ENCODE assay signal across 13 mouse cellular contexts in genomic region chr14:8335947-8336346, GRCm38 (mm10). TPM values are rescaled to one million over a fixed set of nuclear protein-coding genes. Genes with fewer than 3 reads are reported as not detected.
A peak's percentile ranks its signal among the peaks of the same experiment; 100 is the strongest.
DNase-seq lines count a peak whose midpoint lies in the region; ATAC-seq and TF ChIP-seq lines count a peak whose summit lies in the region.
"Had no signal": no experiment of that assay in that cellular context is flagged by ENCODE, and none has a peak within 500 bp of the region (broad histone marks: within the 10 kb centered on the region; RNA-seq: fewer than 3 reads in every experiment).

No protein-coding gene starts in this region.

- DNase-seq in forebrain, embryonic 10.5 days (ENCODE audit: extremely low spot score, low spot score) = peak; percentile 26
- no peak for DNase-seq in kidney, postnatal 14 days
- peak; percentile 56 for DNase-seq in embryo, embryonic 11.5 days (ENCODE audit: low read depth, low spot score)
- peak; percentile 42 for DNase-seq in limb, embryonic 14.5 days (ENCODE audit: low spot score)
- no peak for DNase-seq in cerebellum, postnatal 14 days
- DNase-seq: cerebellum, postnatal 25 days; thymus, postnatal 14 days had no signal

- no peak overlapping the region for H3K4me2 ChIP-seq in forebrain, embryonic 12.5 days
- H3K4me2 ChIP-seq in kidney, embryonic 16.5 days (replicated peaks; ENCODE audit: low read depth, low read length) = no peak overlapping the region
- H3K4me2 ChIP-seq in limb, embryonic 14.5 days (replicated peaks; ENCODE audit: low read depth, low read length, severe bottlenecking) = no peak overlapping the region
- H3K4me2 ChIP-seq in intestine, postnatal 0 days (replicated peaks; ENCODE audit: low read depth) = no peak overlapping the region
- H3K4me2 ChIP-seq: liver, embryonic 12.5 days had no signal

- peaks cover 16% of the 10 kb centered on the region for H3K4me1 ChIP-seq in forebrain, embryonic 10.5 days
- 0 out of 2 replicates have a peak, but pooled peaks cover 6% of the 10 kb centered on the region for H3K4me1 ChIP-seq in forebrain, embryonic 12.5 days
- H3K4me1 ChIP-seq in kidney, embryonic 16.5 days (ENCODE audit: insufficient read depth, low read length) = peaks cover 35% of the 10 kb centered on the region
- H3K4me1 ChIP-seq in limb, embryonic 14.5 days (ENCODE audit: control insufficient read depth, insufficient read depth, low read length) = 0 out of 2 replicates have a peak, but pooled peaks cover 2% of the 10 kb centered on the region
- no peaks in the 10 kb centered on the region for H3K4me1 ChIP-seq in intestine, postnatal 0 days (replicated peaks; ENCODE audit: control insufficient read depth, insufficient read depth, low read length)
- H3K4me1 ChIP-seq: liver, embryonic 12.5 days had no signal

- no peaks in the 10 kb centered on the region; the same call in none of the 2 replicates for H3K27me3 ChIP-seq in forebrain, embryonic 10.5 days (ENCODE audit: poor library complexity, severe bottlenecking)
- H3K27me3 ChIP-seq in forebrain, embryonic 12.5 days = no peaks in the 10 kb centered on the region
- no peaks in the 10 kb centered on the region for H3K27me3 ChIP-seq in kidney, embryonic 16.5 days (ENCODE audit: insufficient read depth, low read length)
- no peaks in the 10 kb centered on the region for H3K27me3 ChIP-seq in limb, embryonic 14.5 days (ENCODE audit: control insufficient read depth, insufficient read depth, low read length)
- H3K27me3 ChIP-seq in intestine, postnatal 0 days (replicated peaks; ENCODE audit: control insufficient read depth, insufficient read depth, low read length) = no peaks in the 10 kb centered on the region
- H3K27me3 ChIP-seq: liver, embryonic 12.5 days had no signal

- H3K36me3 ChIP-seq in forebrain, embryonic 10.5 days (replicated peaks) = no peaks in the 10 kb centered on the region
- no peaks in the 10 kb centered on the region for H3K36me3 ChIP-seq in forebrain, embryonic 12.5 days (replicated peaks)
- no peaks in the 10 kb centered on the region for H3K36me3 ChIP-seq in kidney, embryonic 16.5 days (ENCODE audit: insufficient read depth, low read length)
- no peaks in the 10 kb centered on the region for H3K36me3 ChIP-seq in limb, embryonic 14.5 days (ENCODE audit: control insufficient read depth, insufficient read depth, low read length)
- H3K36me3 ChIP-seq in intestine, postnatal 0 days (ENCODE audit: control insufficient read depth, insufficient read depth) = no peaks in the 10 kb centered on the region
- H3K36me3 ChIP-seq: liver, embryonic 12.5 days had no signal

- H3K4me3 ChIP-seq in forebrain, embryonic 10.5 days = no peak overlapping the region
- no peak overlapping the region for H3K4me3 ChIP-seq in forebrain, embryonic 12.5 days (replicated peaks)
- H3K4me3 ChIP-seq in kidney, embryonic 16.5 days (ENCODE audit: low read length) = no peak overlapping the region
- H3K4me3 ChIP-seq in limb, embryonic 14.5 days (replicated peaks; ENCODE audit: low read length) = no peak overlapping the region
- H3K4me3 ChIP-seq in intestine, postnatal 0 days (ENCODE audit: low read depth, low read length) = no peak overlapping the region
- H3K4me3 ChIP-seq: layer of hippocampus, adult 2 months; liver, embryonic 12.5 days had no signal

- TF ChIP-seq POLR2A in limb, embryonic 14.5 days (IDR thresholded peaks at IDR 0.05; ENCODE audit: borderline replicate concordance, extremely low read depth, insufficient read depth, insufficient read length) = no peak

- WGBS in forebrain, embryonic 10.5 days = 53% methylated on average over 10 of the region's 10 CpGs
- 74% methylated on average over 10 of the region's 10 CpGs for WGBS in forebrain, embryonic 12.5 days
- 6% methylated on average over 10 of the region's 10 CpGs for WGBS in kidney, embryonic 16.5 days
- 15% methylated on average over 10 of the region's 10 CpGs for WGBS in limb, embryonic 14.5 days
- 59% methylated on average over 10 of the region's 10 CpGs for WGBS in intestine, postnatal 0 days

- H3K9me3 ChIP-seq in forebrain, embryonic 10.5 days = no peaks in the 10 kb centered on the region
- no peaks in the 10 kb centered on the region for H3K9me3 ChIP-seq in forebrain, embryonic 12.5 days
- H3K9me3 ChIP-seq in kidney, embryonic 16.5 days (ENCODE audit: low read length) = no peaks in the 10 kb centered on the region; the same call in 1 of the 2 replicates
- H3K9me3 ChIP-seq in limb, embryonic 14.5 days (ENCODE audit: control insufficient read depth, low read length) = no peaks in the 10 kb centered on the region
- H3K9me3 ChIP-seq in intestine, postnatal 0 days (ENCODE audit: control insufficient read depth) = no peaks in the 10 kb centered on the region
- H3K9me3 ChIP-seq: liver, embryonic 12.5 days had no signal

- peak overlapping the region; percentile 51 for H3K27ac ChIP-seq in forebrain, embryonic 10.5 days
- H3K27ac ChIP-seq in forebrain, embryonic 12.5 days = no peak overlapping the region
- peak overlapping the region; percentile 83 for H3K27ac ChIP-seq in kidney, embryonic 16.5 days (ENCODE audit: low read length)
- 0 out of 2 replicates have a peak overlapping the region, but pooled peaks have one; percentile 19 for H3K27ac ChIP-seq in limb, embryonic 14.5 days (replicated peaks; ENCODE audit: low read depth, low read length)
- no peak overlapping the region for H3K27ac ChIP-seq in intestine, postnatal 0 days (ENCODE audit: low read depth, low read length)
- H3K27ac ChIP-seq: layer of hippocampus, adult 2 months; liver, embryonic 12.5 days had no signal

- no peak for ATAC-seq in forebrain, embryonic 12.5 days (ENCODE audit: low FRiP score)
- ATAC-seq in kidney, embryonic 16.5 days (ENCODE audit: low FRiP score, low TSS enrichment) = peak; percentile 66
- ATAC-seq in limb, embryonic 14.5 days (ENCODE audit: low FRiP score, low read depth) = peak; percentile 79; the same call in 1 of the 2 replicates
- no peak for ATAC-seq in intestine, postnatal 0 days
- ATAC-seq: liver, embryonic 12.5 days had no signal

- no peak for TF ChIP-seq CTCF in intestine, postnatal 0 days (IDR thresholded peaks at IDR 0.05; ENCODE audit: low read depth)

- H3K9ac ChIP-seq in forebrain, embryonic 12.5 days = no peak overlapping the region
- H3K9ac ChIP-seq in kidney, embryonic 16.5 days (replicated peaks; ENCODE audit: low read length) = peak overlapping the region; percentile 40
- no peak overlapping the region for H3K9ac ChIP-seq in limb, embryonic 14.5 days (ENCODE audit: low read depth, low read length, severe bottlenecking)
- H3K9ac ChIP-seq in intestine, postnatal 0 days (ENCODE audit: low read depth, low read length) = no peak overlapping the region
- H3K9ac ChIP-seq: liver, embryonic 12.5 days had no signal

RNA-seq across cellular contexts. Expression of gene Fam107a, which starts 18.1 kb away (rescaled TPM):
- 0.61 and 0.66 TPM in 2 replicates for polyA plus RNA-seq in forebrain, embryonic 10.5 days (2016; fragmentation: Nextera tagmentation; extraction: Ambion mirVana)
- polyA plus RNA-seq in forebrain, embryonic 12.5 days (2016; fragmentation: Nextera tagmentation; extraction: Ambion mirVana) = 0.43 and 0.60 TPM in 2 replicates
- polyA plus RNA-seq in kidney, embryonic 16.5 days (2015; fragmentation: Nextera tagmentation; extraction: Ambion mirVana) = 7.8 TPM in 2 replicates
- 0.78 and 1.0 TPM in 2 replicates for polyA plus RNA-seq in limb, embryonic 14.5 days (2012; rRNA removed)
- 0.11 and 0.19 TPM in 2 replicates for polyA plus RNA-seq in limb, embryonic 14.5 days (2014; fragmentation: Nextera tagmentation; extraction: Ambion mirVana)
- 0.16 TPM in 2 replicates for polyA plus RNA-seq in intestine, postnatal 0 days (2015; fragmentation: Nextera tagmentation; extraction: Ambion mirVana)
- polyA plus RNA-seq: liver, embryonic 12.5 days had no signal

RNA-seq across cellular contexts. Expression of gene Oit1, which starts 42.6 kb away (rescaled TPM):
- polyA plus RNA-seq in forebrain, embryonic 10.5 days (2016; fragmentation: Nextera tagmentation; extraction: Ambion mirVana) = 0.15 TPM in 1 of 2 replicates, not detected in the other
- polyA plus RNA-seq in forebrain, embryonic 12.5 days (2016; fragmentation: Nextera tagmentation; extraction: Ambion mirVana) = not detected in 2 replicates
- polyA plus RNA-seq in kidney, embryonic 16.5 days (2015; fragmentation: Nextera tagmentation; extraction: Ambion mirVana) = 1.8 and 2.0 TPM in 2 replicates
- 0.19 and 0.38 TPM in 2 replicates for polyA plus RNA-seq in limb, embryonic 14.5 days (2012; rRNA removed)
- 0.15 and 0.32 TPM in 2 replicates for polyA plus RNA-seq in limb, embryonic 14.5 days (2014; fragmentation: Nextera tagmentation; extraction: Ambion mirVana)
- 7.3 and 13.3 TPM in 2 replicates for polyA plus RNA-seq in intestine, postnatal 0 days (2015; fragmentation: Nextera tagmentation; extraction: Ambion mirVana)
- polyA plus RNA-seq: heart, postnatal 0 days; liver, embryonic 12.5 days had no signal

Comparison
In these comparisons a context has a peak if more than half of its experiments do, and no peak if none do; other contexts are left out.
1. H3K27ac ChIP-seq: peak in forebrain, embryonic 10.5 days (single experiment), kidney, embryonic 16.5 days (single experiment) and limb, embryonic 14.5 days (single experiment); none in forebrain, embryonic 12.5 days (single experiment) and intestine, postnatal 0 days (single experiment).
2. DNase-seq: peak in forebrain, embryonic 10.5 days (single experiment), embryo, embryonic 11.5 days (single experiment) and limb, embryonic 14.5 days (single experiment); none in kidney, postnatal 14 days (single experiment) and cerebellum, postnatal 14 days (0 of 2).
3. ATAC-seq: peak in kidney, embryonic 16.5 days (single experiment) and limb, embryonic 14.5 days (single experiment); none in forebrain, embryonic 12.5 days (single experiment) and intestine, postnatal 0 days (single experiment).